Mouse (Mus musculus) kidney, adult 8-10 months (tissue): ENCODE results near the gene Bpifb5.
"Not testable (repeated sequence)": the region's sequence is repeated elsewhere in the genome, so short reads cannot be mapped to it uniquely, and the experiment has no call there.

ENCODE experiments used
- DNase-seq, 2 experiments: peaks; one replicate each; pipeline ENCODE4 v3.0.0; 2022

Bpifb5 gene

GRCm38 (mm10) chr2:154242726-154243125, 19.2 kb downstream of the Bpifb5 start:
- DNase-seq, result not testable (repeated sequence)

GRCm38 (mm10) chr2:154243356-154244036, 20.0 kb downstream of the Bpifb5 start:
- no peak for DNase-seq

GRCm38 (mm10) chr2:154245322-154245721, 21.8 kb downstream of the Bpifb5 start:
- DNase-seq, result no peak

- not testable (repeated sequence) for DNase-seq
Measured at GRCm38 (mm10) chr2:154255254-154255653, 31.7 kb downstream of the Bpifb5 start.

GRCm38 (mm10) chr2:154255770-154256169, 32.2 kb downstream of the Bpifb5 start:
- DNase-seq, result no peak

GRCm38 (mm10) chr2:154257554-154257953, 34.0 kb downstream of the Bpifb5 start, which contains the start of gene Bpifb9a:
Gene Bpifb9a, plus strand, starts transcription at chr2:154257854.
- DNase-seq, result not testable (repeated sequence)

- not testable (repeated sequence) for DNase-seq
Measured at GRCm38 (mm10) chr2:154264397-154264796, 40.9 kb downstream of the Bpifb5 start.
